Mouse (Mus musculus) limb, embryonic 15.5 days (tissue): ENCODE results near the gene Tmprss9. TPM values are rescaled to one million over a fixed set of nuclear protein-coding genes. Genes with fewer than 3 reads are reported as not detected.

Experiments
- ATAC-seq: fragments of 200-750 bp; cut with Nextera tagmentation; 2 replicates; pipeline ENCODE4 v1.8.0; 2017; ENCODE audit warnings: low read depth, moderate TSS enrichment; ENCODE audit not compliant: insufficient number of reproducible peaks, low FRiP score, low TSS enrichment
- H3K27ac ChIP-seq: fragments of 300-500 bp; sonication (generic); 2 replicates; pipeline ENCODE4 v1.5.1; 2015; ENCODE audit warnings: moderate library complexity, mild to moderate bottlenecking, inconsistent platforms
- H3K27me3 ChIP-seq: fragments of 300-500 bp; sonication (generic); 2 replicates; pipeline ENCODE4 v1.6.1; 2015; ENCODE audit warnings: inconsistent platforms
- H3K36me3 ChIP-seq: fragments of 300-500 bp; sonication (generic); 2 replicates; pipeline ENCODE4 v1.6.1; 2015; ENCODE audit warnings: inconsistent platforms
- H3K4me1 ChIP-seq: fragments of 300-500 bp; sonication (generic); 2 replicates; pipeline ENCODE4 v1.6.1; 2015; ENCODE audit warnings: inconsistent platforms
- H3K4me2 ChIP-seq: fragments of 300-500 bp; sonication (generic); 2 replicates; pipeline ENCODE4 v1.6.1; 2015; ENCODE audit warnings: mild to moderate bottlenecking, inconsistent platforms
- H3K4me3 ChIP-seq: fragments of 300-500 bp; sonication (generic); 2 replicates; pipeline ENCODE4 v1.5.1; 2015; ENCODE audit warnings: mild to moderate bottlenecking, inconsistent platforms
- H3K9ac ChIP-seq: fragments of 300-500 bp; sonication (generic); 2 replicates; pipeline ENCODE4 v1.6.1; 2015; ENCODE audit warnings: inconsistent platforms
- H3K9me3 ChIP-seq: fragments of 300-500 bp; sonication (generic); 2 replicates; pipeline ENCODE4 v1.6.1; 2016; ENCODE audit warnings: inconsistent platforms
- WGBS: fragments of 180-500 bp; shearing (Covaris S2); methylation state at CpG from one replicate; pipeline ENCODE4 v1.1.7; 2015; 5-methylcytosine and 5-hydroxymethylcytosine counted together
- polyA plus RNA-seq: library from polyadenylated mRNA; unstranded; fragments of >200 nt; fragmentation: Nextera tagmentation; extraction: Ambion mirVana; gene quantifications from 2 replicates; pipeline ENCODE4 v1.2.1, GENCODE M21; 2015

Tmprss9 gene
- polyA plus RNA-seq, 1 experiment from 2014 or later, result not detected

GRCm38 (mm10) chr10:80896581-80897485 is 25.2 kb downstream of the Tmprss9 start:
- Histone ChIP-seq H3K9ac (no peak overlapping the region), H3K36me3 (peaks cover 16% of the 10 kb centered on the region), H3K4me2 (no peak overlapping the region), H3K4me3 (no peak overlapping the region), H3K4me1 (peaks cover 24% of the 10 kb centered on the region), H3K27ac (no peak overlapping the region), H3K27me3 (no peaks in the 10 kb centered on the region), H3K9me3 (no peaks in the 10 kb centered on the region)
- no peak for ATAC-seq
- 66% methylated on average over 24 of the region's 24 CpGs for WGBS

- peak overlapping the region; percentile 25 for H3K4me2 ChIP-seq
- no peaks in the 10 kb centered on the region for H3K9me3 ChIP-seq
- H3K4me3 ChIP-seq, result no peak overlapping the region
- no peaks in the 10 kb centered on the region for H3K27me3 ChIP-seq
- 0 out of 2 replicates have a peak overlapping the region, but pooled peaks have one; percentile 14 for H3K9ac ChIP-seq
- no peak overlapping the region for H3K27ac ChIP-seq
- H3K4me1 ChIP-seq, result peaks cover 24% of the 10 kb centered on the region
- ATAC-seq, result no peak
- 36% methylated on average over 41 of the region's 41 CpGs for WGBS
- peaks cover 28% of the 10 kb centered on the region for H3K36me3 ChIP-seq
These were observed 26.3 kb downstream of the Tmprss9 start for GRCm38 (mm10) chr10:80897861-80898510.

GRCm38 (mm10) chr10:80899074-80899473 is 27.4 kb downstream of the Tmprss9 start:
- Histone ChIP-seq H3K4me1 (peaks cover 24% of the 10 kb centered on the region), H3K36me3 (peaks cover 39% of the 10 kb centered on the region), H3K4me2 (peak overlapping the region; percentile 89), H3K27ac (no peak overlapping the region), H3K9ac (no peak overlapping the region), H3K9me3 (no peaks in the 10 kb centered on the region), H3K4me3 (peak overlapping the region; percentile 99), H3K27me3 (no peaks in the 10 kb centered on the region)
- WGBS, result 88% methylated on average over 8 of the region's 8 CpGs
- no peak for ATAC-seq

GRCm38 (mm10) chr10:80899591-80900317 is 28.1 kb downstream of the Tmprss9 start:
- peaks cover 24% of the 10 kb centered on the region for H3K4me1 ChIP-seq
- H3K4me3 ChIP-seq, result peak overlapping the region; percentile 99
- WGBS, result 10% methylated on average over 25 of the region's 25 CpGs
- ATAC-seq, result no peak
- H3K9ac ChIP-seq, result peak overlapping the region; percentile 77
- H3K36me3 ChIP-seq, result peaks cover 45% of the 10 kb centered on the region
- no peaks in the 10 kb centered on the region for H3K27me3 ChIP-seq
- H3K27ac ChIP-seq, result peak overlapping the region; percentile 87
- peak overlapping the region; percentile 89 for H3K4me2 ChIP-seq
- H3K9me3 ChIP-seq, result no peaks in the 10 kb centered on the region

- peak within 1 kb of the TSS; percentile 99 for H3K4me3 ChIP-seq
- H3K27ac ChIP-seq, result peak within 1 kb of the TSS; percentile 87
- under 1% methylated on average over 72 of the region's 72 CpGs for WGBS
- H3K9ac ChIP-seq, result peak within 1 kb of the TSS; percentile 77
- H3K36me3 ChIP-seq, result peaks cover 54% of the 10 kb centered on the region
- H3K27me3 ChIP-seq, result no peaks in the 10 kb centered on the region
- peak; percentile 95 for ATAC-seq
- peaks cover 24% of the 10 kb centered on the region for H3K4me1 ChIP-seq
- peak within 1 kb of the TSS; percentile 89 for H3K4me2 ChIP-seq
- no peaks in the 10 kb centered on the region for H3K9me3 ChIP-seq
These were observed 28.9 kb downstream of the Tmprss9 start, which contains the start of gene Timm13 for GRCm38 (mm10) chr10:80900318-80901247. Timm13 (minus strand) TSS chr10:80900969.

GRCm38 (mm10) chr10:80901409-80902272 is 30.0 kb downstream of the Tmprss9 start:
- Histone ChIP-seq H3K9ac (no peak overlapping the region), H3K27ac (peak overlapping the region; percentile 63), H3K27me3 (no peaks in the 10 kb centered on the region), H3K4me1 (peaks cover 24% of the 10 kb centered on the region), H3K4me2 (peak overlapping the region; percentile 89), H3K4me3 (peak overlapping the region; percentile 99), H3K36me3 (peaks cover 63% of the 10 kb centered on the region), H3K9me3 (no peaks in the 10 kb centered on the region)
- no peak for ATAC-seq
- 86% methylated on average over 19 of the region's 19 CpGs for WGBS

GRCm38 (mm10) chr10:80902273-80902940 is 30.8 kb downstream of the Tmprss9 start:
- peaks cover 24% of the 10 kb centered on the region for H3K4me1 ChIP-seq
- H3K4me2 ChIP-seq, result no peak overlapping the region
- H3K27ac ChIP-seq, result peak overlapping the region; percentile 54; the same call in 1 of the 2 replicates
- ATAC-seq, result no peak
- H3K36me3 ChIP-seq, result peaks cover 67% of the 10 kb centered on the region
- 89% methylated on average over 9 of the region's 9 CpGs for WGBS
- H3K27me3 ChIP-seq, result no peaks in the 10 kb centered on the region
- H3K9ac ChIP-seq, result no peak overlapping the region
- no peak overlapping the region for H3K4me3 ChIP-seq
- H3K9me3 ChIP-seq, result no peaks in the 10 kb centered on the region

GRCm38 (mm10) chr10:80903282-80903681 is 31.6 kb downstream of the Tmprss9 start:
- Histone ChIP-seq H3K27ac (no peak overlapping the region), H3K9me3 (no peaks in the 10 kb centered on the region), H3K36me3 (peaks cover 75% of the 10 kb centered on the region), H3K4me1 (peaks cover 19% of the 10 kb centered on the region), H3K4me2 (no peak overlapping the region), H3K27me3 (no peaks in the 10 kb centered on the region), H3K4me3 (no peak overlapping the region), H3K9ac (no peak overlapping the region)
- 89% methylated on average over 10 of the region's 10 CpGs for WGBS
- ATAC-seq, result no peak

GRCm38 (mm10) chr10:80904004-80904693 is 32.5 kb downstream of the Tmprss9 start:
- 85% methylated on average over 28 of the region's 28 CpGs for WGBS
- H3K9me3 ChIP-seq, result no peaks in the 10 kb centered on the region
- peaks cover 75% of the 10 kb centered on the region for H3K36me3 ChIP-seq
- no peaks in the 10 kb centered on the region for H3K27me3 ChIP-seq
- no peak for ATAC-seq
- H3K4me3 ChIP-seq, result no peak overlapping the region
- H3K4me1 ChIP-seq, result peaks cover 14% of the 10 kb centered on the region
- H3K27ac ChIP-seq, result no peak overlapping the region
- no peak overlapping the region for H3K4me2 ChIP-seq
- H3K9ac ChIP-seq, result no peak overlapping the region
